Mouse (Mus musculus) thymus, postnatal 25 days (tissue): ENCODE measurements around the gene Ankrd44.
A peak's percentile ranks its signal among the peaks of the same experiment; 100 is the strongest.

ENCODE experiments used
- DNase-seq: peaks from one replicate; pipeline ENCODE4 v3.0.0; 2022

Gene Ankrd44

DNA sequence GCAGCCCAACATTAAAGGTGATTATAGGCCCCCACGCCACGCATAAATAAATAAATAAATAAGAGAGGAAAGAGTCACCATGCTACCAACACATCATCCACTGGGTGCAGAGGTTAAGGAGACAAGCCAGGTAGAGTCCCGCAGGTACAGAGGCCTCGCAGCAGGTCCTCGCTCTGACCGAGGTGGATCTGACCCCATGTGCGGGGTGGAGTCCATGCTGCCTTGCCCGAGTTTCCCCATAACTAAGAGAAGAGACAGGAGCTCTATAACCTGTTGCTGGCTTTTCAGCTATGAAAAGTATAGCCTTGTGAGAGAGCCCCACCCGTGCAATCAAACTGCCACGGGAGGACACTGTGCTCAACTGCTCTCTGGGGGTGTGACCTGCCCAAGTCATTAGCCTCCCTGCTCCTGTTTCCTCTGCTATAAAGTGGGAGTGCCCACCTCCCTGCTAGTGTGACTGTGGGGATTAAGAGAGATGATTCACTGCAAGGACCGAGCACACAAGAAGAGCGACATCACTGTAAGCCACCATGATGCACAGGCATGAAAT, 4.1 kb downstream of the Ankrd44 start:
- DNase-seq: no peak

DNA sequence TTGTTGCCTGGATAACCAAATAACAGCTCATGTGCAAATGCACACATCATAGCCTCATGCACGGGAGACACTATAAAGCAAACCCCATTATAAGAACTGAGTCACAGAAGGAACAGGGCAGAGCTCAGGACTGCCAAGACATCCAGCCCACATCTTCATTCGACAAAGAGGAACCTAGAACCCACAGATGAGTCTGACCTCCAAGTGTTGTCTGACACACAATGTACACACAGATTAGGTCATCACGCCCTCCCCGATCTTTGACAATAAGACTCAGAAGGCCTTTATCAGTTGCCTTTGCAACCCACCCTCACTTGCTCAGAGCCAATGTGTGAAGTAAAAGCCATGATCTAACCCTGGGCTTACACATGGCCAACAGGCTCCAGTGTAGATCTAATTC, 6.1 kb downstream of the Ankrd44 start:
- no peak for DNase-seq

DNA sequence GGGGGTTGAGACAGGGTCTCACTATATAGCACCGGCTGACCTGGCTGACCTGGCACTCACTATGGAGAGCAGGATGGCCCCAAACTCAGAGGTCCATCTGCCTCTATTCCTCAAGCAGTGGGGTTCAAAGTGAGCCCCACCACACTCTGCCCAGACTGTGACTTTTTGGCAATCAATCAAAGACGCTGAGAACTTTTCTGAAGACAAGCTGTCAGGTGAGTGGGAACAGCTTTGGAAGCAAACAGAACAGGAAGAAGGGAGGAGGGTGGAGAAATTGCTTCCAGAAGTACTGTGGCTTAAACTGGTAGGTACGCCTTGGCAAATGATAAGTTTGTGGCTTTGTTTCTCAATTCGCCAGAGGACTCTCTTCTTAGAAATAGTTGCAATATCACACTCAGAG, 9.7 kb downstream of the Ankrd44 start:
- no peak for DNase-seq

DNA sequence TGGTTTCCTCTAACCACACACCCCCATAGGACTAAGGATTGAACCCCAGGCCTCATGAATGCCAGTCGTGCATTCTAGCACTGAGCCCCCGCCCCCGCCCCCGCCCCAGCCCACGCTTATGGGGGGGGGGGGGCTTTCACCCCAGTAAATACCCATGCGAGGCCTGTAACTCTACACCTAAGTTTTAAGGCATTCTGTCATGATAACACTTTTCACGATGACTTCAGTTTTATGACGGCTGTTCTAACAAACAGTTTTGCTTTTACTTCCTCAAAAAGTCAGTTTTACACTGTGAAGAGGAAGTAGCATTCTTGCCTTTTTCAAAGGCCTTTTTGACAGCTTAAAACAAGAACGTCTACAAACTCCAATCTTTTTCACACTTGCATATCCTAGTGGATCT, 11.8 kb downstream of the Ankrd44 start:
- DNase-seq: no peak

DNA sequence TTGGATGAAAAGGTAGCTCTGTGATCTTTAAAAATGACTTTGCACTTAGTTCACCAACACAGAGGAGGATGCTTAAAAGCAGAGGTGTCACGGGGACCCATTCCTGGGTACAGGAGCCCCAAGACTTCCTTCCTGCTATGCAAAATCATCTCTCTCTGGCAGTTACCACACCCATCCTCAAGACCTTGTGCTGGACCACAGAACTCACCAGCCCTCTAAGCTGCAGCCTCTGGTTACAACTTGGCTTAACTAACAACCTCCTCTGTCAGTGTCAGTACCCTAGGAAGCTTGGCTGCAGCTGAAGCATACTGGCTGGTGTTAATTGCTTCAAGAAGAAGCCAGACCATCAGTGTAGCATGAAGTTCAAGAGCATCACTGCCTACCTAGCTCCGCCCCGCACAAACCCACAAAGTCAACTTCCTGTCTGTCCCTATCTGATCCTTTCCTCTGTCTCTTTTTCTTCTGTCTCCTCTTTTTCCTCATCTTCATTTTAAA, 12.8 kb downstream of the Ankrd44 start:
- DNase-seq: peak; percentile 84

DNA sequence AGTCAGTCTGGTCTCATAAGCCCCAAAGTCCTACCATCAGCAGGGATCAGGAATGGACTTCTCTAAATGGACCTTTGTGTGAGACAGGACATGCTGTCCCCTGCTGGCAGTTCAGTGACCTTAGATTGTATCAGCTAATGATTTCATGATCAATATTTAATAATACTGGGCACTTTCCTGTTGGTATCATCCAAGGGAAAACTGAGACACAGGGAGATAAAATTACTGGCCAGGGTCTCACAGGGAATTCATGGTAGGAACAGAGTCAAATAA, 13.2 kb downstream of the Ankrd44 start:
- no peak for DNase-seq

DNA sequence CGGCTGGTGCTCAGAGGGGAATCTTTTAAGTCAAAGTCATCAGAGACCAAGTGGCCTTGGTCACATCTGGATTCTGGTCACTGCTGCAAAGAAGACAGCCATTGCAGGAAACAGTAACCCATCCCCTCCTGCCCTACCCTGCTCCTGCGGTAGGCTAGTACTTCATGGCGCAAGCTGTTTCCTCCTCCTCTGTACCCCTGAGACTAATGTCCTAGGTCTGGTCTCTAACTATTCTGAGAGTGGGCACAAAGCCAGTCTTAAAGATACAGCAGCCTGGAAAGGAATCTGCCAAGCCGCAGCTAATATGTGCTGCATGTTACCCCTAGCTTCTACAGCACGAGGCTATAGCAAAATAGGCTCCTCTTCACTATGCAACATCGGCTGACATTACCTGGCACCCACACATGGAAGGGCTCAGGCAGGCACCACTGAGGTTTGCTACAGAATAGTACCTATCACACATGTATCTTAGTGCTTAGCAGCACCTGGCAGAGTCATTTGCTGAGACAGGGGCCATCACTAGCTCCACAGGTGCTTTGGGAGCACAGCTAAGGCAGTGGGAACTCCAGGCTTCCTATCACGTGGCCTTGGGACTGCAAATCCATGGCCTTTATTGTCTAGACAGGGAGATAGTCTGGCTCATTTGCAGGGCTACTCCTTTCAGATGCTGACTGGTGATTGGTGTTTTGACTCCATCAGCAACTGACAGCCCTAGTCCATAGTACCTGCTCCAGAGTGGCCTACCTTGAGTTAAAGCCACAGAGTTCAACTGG, 13.7 kb downstream of the Ankrd44 start:
- DNase-seq: no peak

DNA sequence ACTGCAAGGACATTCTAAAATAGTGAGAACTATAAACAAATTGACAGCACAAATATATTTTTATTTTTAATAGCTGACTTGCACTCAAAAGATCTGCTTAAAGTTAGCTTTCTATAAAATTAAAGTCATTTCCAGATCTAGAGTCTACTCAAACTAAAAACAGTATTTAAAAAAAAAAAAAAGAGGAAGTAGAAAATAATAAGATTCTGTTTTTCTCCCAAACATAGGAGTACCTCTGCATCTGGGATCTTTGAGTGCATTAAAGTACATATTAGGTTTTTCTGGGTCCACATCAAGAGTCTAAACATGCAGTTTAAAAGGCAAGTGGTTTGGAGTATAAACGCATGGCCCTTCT, 15.0 kb downstream of the Ankrd44 start:
- no peak for DNase-seq

DNA sequence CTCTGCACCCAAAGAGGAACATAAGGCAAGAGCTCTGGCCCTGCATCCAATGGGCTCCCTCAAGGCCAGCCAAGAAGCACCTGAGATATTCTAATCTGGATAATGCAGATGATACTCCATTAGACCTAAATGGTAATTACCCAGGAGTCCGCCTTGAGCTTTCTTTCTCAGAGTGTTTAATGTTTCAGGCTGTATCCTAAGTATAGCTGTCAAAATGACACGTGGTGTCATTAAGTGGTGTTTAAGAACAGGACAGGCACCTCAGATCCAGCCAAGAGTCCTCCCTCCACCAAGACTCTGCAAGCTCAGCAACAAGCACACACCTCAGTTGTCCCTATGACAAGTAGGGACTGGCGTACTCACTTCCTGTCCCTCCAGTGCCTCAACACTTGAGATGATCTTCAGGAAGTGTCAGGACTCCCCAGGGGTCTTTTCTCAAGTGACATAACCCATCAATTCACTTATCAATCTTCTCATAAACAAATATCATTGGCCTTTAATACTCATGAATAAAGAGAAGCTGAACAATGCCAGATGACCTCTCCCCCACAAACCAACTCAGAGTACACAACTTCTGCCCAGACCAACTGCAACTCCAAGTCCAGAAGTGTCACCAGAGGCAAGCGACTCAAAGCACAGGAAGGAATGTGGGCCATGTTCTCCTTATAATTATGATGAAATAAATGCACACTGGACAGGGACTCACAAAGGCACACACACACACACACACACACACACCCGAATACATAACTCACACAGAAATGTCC, 15.5 kb downstream of the Ankrd44 start:
- DNase-seq: no peak

DNA sequence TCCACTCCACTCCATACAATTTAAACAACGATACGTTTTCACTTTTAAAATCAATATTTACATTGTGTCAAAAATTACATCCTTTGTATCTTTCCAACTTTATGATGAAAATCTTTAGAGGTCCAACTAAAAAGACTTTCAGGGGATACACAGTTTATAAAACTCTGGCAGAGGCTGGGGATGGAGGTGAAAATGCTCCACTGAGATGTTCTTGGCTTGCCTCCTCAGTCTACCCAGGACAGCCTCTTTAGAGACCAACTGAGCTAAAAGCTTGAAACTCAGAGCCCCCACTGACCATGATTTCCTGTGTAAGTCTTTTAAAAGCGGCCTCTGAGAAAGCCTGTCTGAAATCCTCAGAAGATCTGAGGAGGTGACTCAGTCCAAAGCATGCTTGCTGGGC, 17.4 kb downstream of the Ankrd44 start:
- DNase-seq: no peak

DNA sequence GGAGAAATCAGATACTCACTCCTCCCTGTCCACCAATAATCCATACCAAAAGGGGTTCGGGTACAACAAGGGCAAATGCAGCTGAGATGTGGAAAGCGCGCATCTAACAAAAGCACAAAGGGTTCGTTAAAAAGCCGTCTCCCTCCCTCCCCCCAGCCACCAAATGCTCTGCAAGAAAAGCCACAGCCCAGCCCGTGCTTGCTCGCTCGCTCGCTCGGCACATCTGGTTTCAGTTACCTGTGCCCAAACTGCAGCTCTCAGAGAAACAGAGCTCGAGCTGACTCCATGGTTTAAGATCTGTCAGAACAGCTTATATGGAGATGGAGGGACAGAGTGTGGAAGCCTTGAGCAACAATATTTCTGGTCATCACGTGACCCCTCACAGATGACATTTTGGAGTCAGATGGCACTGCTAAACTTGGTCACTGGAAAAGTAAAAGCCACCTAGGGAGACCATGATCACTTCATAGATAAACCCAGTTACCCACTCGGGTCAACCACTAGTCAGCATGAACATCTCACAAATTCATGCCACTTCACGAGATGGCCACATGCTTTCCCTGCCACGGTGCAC, 19.0 kb downstream of the Ankrd44 start:
- DNase-seq: peak; percentile 79

DNA sequence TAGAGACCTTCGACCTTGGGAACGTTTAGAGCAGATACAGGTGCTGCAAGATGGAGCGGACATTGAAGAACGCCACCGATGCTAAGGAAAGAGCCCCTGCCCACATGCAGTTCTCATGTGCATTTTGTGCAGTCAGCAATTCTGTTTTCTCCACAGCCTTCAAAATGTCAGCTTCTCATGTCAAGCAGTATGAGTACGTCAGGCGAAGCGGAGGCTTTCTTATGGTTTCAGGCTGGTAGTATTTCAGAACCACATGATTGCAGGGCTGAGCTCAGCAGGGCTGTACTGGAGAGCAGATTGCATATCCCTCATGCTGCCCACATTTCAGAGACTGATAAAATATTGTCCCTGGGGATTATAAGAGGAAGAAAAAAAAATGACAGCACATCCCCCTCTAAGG, 19.9 kb downstream of the Ankrd44 start:
- DNase-seq: no peak

DNA sequence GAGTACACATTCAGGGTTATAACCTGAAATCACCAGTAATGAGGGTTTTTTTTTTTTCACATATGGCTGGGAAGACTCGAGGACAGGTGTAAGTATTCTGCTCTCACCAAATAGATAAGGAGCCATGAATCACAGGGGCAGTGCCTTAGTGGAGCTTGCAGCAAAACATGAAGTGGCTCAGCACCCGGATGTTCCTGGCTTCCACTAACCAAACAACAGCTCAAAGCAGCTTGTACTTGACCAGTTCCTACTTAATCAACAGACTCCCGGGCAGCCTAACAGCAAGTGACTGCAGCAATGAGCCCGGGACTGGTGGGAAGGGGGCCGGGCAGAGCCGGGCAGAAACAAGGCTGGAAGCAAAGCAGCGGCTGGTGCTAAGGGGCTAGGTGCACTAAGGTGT, 20.6 kb downstream of the Ankrd44 start:
- no peak for DNase-seq

DNA sequence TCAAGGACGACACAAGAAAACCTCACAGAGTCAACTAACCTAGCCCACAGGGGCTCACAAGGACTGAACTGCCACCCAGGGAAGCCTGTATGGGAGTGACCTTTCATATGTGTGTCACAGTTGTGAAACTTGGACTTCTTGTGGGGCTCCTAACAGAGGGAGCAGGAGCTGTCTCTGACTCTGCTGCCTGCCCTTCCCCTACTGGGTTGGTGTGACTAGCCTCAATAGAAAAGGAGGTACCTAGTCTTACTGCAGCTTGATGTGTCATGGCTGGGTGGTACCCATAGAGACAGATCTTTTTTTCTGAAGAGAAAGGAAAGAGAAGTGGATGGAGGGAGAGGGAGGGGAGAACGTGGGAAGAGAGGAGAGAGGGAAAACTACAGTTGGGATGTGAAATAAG, 22.0 kb downstream of the Ankrd44 start:
- DNase-seq: no peak

DNA sequence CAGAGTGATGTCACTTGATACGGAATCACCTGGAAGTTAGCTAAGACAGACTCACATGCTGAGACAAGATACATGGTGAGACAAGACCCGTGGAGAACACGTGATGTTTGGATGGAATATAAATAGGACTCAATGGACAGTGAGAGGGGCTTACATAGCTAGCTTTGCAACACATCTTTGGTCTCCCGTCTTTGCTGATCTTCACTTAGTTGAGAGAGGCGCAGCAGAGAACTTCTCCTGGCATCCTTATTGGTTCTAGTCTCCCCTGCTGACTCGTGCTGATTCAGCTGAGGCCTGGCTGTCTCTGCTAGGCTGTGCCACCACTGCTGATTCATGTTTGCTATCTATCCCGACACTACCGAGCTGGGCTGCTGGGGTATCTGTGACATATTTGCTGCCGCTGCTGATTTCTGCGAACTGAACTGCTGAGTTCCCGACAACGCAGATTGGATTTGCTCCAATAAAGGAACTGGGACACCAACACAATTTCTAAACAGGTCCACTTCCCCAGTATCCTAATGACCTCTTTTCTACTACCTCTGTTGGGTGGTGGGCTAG, 23.4 kb downstream of the Ankrd44 start:
- no peak for DNase-seq

DNA sequence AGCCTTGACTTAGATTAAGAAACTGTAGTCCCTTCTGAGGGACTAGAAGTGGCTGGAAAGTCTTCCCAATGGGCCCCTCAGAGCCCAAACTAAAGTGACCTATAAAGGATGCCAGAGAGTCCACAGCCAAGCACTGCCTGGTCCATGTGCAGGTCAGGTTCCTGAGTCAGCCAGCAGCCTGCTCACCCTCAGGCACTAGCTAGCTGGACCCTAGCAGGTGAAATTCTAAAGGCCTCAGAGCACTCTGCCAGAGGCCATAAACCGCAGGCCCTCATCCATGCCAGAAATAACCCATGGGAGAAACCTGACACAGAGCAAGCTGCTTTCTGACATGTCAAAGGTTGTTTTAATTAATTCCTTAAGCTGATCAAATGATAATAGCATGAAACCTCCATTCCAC, 25.1 kb downstream of the Ankrd44 start:
- DNase-seq: no peak

DNA sequence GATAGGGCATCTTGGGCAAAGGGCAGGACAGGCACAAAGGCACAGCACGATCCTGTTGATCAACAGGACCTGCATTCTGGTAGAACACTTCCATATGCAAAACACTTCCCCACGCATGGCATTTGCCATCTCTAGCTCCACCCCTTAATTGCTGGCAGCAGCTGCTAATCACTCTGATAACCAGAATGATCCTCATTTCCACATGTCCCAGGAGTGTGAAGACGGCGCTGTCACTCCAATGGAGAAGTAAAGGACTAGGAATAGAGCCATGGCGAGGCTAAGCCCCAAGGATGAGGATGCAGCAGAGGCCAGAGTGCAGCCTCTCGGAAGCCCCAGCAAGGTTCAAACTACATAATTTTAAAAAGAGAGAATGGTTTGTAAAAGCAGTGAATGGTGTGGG, 26.9 kb downstream of the Ankrd44 start:
- no peak for DNase-seq

DNA sequence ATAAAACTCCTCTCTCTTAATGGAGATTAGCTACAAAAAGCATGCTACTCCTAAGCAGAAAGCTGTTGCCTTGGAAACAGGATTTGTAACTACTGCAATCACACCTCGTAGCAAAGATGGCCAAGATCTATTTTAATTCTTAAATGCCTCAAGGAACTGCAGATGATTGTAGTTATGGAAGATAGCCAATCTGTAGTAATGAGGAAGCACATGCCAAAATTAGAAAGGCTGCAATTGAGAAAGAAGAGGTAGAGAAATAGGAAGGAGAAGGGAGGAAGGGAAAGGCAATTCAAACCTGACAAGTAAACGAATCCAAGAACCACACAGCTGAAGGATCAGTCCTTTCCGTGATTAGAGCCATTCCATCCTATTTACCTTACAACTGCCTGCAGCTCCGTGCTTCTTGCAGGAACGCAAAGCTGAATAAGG, 27.5 kb downstream of the Ankrd44 start:
- no peak for DNase-seq

DNA sequence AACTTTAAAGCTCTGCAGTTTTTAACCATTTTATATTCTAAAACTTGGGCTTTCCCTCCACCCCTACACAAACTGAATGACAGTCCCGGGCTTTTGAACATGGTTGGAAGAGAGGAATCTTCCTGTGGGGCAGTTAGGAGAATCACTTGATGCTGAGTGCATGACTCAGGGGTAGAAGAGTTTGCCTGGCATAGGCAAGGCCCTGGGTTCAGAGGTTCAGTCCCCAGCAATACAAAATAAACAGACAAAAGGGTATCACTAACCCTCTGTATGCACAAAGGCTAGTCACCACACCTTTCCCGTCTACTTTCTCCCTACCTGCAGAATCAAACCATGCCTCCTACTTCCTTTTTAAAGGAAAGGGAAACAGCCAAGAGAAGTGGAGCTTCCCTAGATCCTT, 28.5 kb downstream of the Ankrd44 start:
- no peak for DNase-seq

DNA sequence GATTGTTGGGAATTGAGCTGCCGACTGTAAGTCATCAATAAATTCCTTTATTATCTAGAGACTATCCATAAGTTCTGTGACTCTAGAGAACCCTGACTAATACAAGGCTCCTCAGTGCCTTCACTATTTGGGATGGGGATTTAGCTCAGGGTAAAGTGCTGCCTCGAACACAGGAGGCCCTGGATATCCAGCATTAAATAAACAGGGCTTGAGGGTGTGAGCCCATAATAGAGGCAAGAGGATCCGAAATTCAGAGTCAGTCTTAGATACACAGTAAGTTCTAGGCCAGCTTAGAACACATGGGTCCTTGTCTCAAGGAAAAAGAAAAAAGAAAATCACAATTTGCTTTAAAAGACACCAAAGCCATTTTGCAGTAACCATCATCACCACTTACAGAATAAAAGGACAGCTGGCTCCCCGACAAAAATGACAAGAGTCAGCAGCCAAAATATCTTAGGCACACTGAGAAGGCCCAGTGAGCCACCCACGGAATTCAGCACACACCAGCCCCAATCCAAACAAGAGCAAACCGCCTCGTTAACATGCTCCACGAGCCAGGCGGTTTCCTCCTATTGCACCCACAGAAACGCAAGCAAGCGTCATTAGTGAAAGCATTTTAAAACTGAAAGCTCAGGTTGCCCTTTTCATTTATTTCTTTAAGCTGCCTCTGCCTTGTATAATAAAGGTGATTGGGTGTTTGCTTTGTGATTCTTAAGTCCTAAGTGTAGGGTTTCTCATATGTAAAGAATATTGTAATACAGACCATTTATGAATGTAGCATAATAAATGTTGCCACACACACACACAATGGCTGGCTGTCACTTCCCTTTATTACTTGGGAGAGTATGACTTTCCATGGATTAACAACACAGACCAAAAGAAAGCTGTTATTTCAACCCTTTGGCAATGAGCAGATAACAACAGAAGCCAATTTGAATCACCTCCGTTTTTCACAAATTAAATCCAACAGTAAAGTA, 29.8 kb downstream of the Ankrd44 start:
- peak; percentile 30 for DNase-seq

DNA sequence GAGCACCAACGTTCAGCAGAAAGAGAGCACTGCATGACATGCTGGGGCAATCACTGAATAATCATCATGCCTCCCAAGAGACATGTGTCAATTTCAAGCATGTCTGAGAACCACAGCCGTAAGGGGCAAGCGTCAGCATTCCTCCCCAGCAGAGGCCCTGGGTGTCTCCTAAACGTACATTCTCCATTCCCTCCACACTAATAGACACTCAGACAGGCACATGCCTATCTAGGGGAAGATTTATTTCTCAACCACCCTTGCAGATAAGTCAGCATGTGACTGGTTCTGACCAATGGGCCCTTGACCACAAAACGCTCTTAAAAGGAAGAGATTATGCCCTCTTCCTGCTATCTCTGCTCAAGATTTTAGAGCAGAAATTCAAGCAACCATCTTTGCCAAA, 37.7 kb downstream of the Ankrd44 start:
- no peak for DNase-seq

DNA sequence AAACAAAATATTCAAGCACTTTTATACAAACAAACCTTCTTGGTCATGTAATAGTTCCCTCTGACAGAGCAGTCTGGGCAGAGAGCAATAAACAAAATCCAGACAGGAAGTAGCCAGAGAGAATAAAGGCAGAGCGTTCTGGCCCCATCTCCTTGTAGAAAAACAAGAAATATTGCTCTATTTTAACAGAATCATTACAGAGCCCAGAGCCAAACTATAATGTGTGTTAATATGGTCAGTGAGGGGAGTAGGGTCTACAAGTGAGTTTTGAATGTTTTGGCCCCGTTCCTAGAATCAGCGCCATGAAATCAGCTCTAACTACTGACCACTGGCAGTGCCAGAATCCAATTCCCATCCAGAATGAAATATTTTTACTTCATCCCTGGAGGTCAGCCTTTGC, 38.3 kb downstream of the Ankrd44 start:
- no peak for DNase-seq
